ENCODE assay signal across 33 mouse cellular contexts in genomic region chrX:31775255-31775654, GRCm38 (mm10). TPM values are rescaled to one million over a fixed set of nuclear protein-coding genes. Genes with fewer than 3 reads are reported as not detected.
DNase-seq lines count a peak whose midpoint lies in the region; ATAC-seq and TF ChIP-seq lines count a peak whose summit lies in the region.
"Had no signal": no experiment of that assay in that cellular context is flagged by ENCODE, and none has a peak within 500 bp of the region (broad histone marks: within the 10 kb centered on the region; RNA-seq: fewer than 3 reads in every experiment).

No protein-coding gene starts in this region.

- no peak for TF ChIP-seq CTCF in hindbrain, postnatal 0 days (IDR thresholded peaks at IDR 0.05; ENCODE audit: low read depth)

- 0 out of 2 replicates have a peak, but pooled peaks have one; percentile 16 for ATAC-seq in heart, embryonic 13.5 days (ENCODE audit: extremely low read depth, insufficient number of reproducible peaks, low FRiP score, low TSS enrichment)
- peak; percentile 41 for ATAC-seq in hindbrain, embryonic 14.5 days (ENCODE audit: low FRiP score)
- no peak for ATAC-seq in hindbrain, postnatal 0 days
- peak; percentile 32; the same call in 1 of the 2 replicates for ATAC-seq in midbrain, embryonic 14.5 days (ENCODE audit: low FRiP score, low TSS enrichment)
- no peak for ATAC-seq in midbrain, embryonic 16.5 days
- ATAC-seq: activated CD4-positive, CD25-positive, alpha-beta regulatory T cell, adult 4 months; intestine, embryonic 15.5 days; midbrain, embryonic 15.5 days had no signal

- no peak overlapping the region for H3K4me3 ChIP-seq in heart, embryonic 13.5 days
- H3K4me3 ChIP-seq in hindbrain, embryonic 14.5 days (replicated peaks; ENCODE audit: low read length) = no peak overlapping the region
- no peak overlapping the region for H3K4me3 ChIP-seq in hindbrain, postnatal 0 days (ENCODE audit: low read length)
- no peak overlapping the region for H3K4me3 ChIP-seq in midbrain, embryonic 14.5 days (replicated peaks; ENCODE audit: low read depth, low read length)
- H3K4me3 ChIP-seq in midbrain, embryonic 16.5 days (ENCODE audit: low read depth, low read length) = no peak overlapping the region
- H3K4me3 ChIP-seq: embryonic facial prominence, embryonic 13.5 days; erythroblast, embryonic 14.5 days; forebrain, embryonic 12.5 days; intestine, embryonic 15.5 days; liver, embryonic 13.5 days; midbrain, embryonic 15.5 days had no signal

- no peaks in the 10 kb centered on the region for H3K36me3 ChIP-seq in heart, embryonic 13.5 days
- no peaks in the 10 kb centered on the region for H3K36me3 ChIP-seq in hindbrain, embryonic 14.5 days (replicated peaks; ENCODE audit: control insufficient read depth, insufficient read depth)
- H3K36me3 ChIP-seq in hindbrain, postnatal 0 days (ENCODE audit: insufficient read depth, low read length) = no peaks in the 10 kb centered on the region
- no peaks in the 10 kb centered on the region for H3K36me3 ChIP-seq in midbrain, embryonic 14.5 days (ENCODE audit: control insufficient read depth, insufficient read depth, low read length)
- H3K36me3 ChIP-seq in midbrain, embryonic 16.5 days (ENCODE audit: control insufficient read depth, insufficient read depth, low read length) = no peaks in the 10 kb centered on the region
- H3K36me3 ChIP-seq: embryonic facial prominence, embryonic 13.5 days; forebrain, embryonic 12.5 days; G1E; intestine, embryonic 15.5 days; liver, embryonic 13.5 days; midbrain, embryonic 15.5 days had no signal

- no peaks in the 10 kb centered on the region for H3K27me3 ChIP-seq in heart, embryonic 13.5 days (replicated peaks)
- no peaks in the 10 kb centered on the region for H3K27me3 ChIP-seq in hindbrain, embryonic 14.5 days (ENCODE audit: control insufficient read depth, insufficient read depth, low read length)
- no peaks in the 10 kb centered on the region for H3K27me3 ChIP-seq in hindbrain, postnatal 0 days (ENCODE audit: insufficient read depth, low read length)
- no peaks in the 10 kb centered on the region for H3K27me3 ChIP-seq in midbrain, embryonic 14.5 days (ENCODE audit: control insufficient read depth, insufficient read depth, low read length)
- no peaks in the 10 kb centered on the region for H3K27me3 ChIP-seq in midbrain, embryonic 16.5 days (ENCODE audit: control insufficient read depth, insufficient read depth, low read depth, low read length)
- H3K27me3 ChIP-seq: CH12.LX; embryonic facial prominence, embryonic 13.5 days; forebrain, embryonic 12.5 days; intestine, embryonic 15.5 days; liver, embryonic 13.5 days; midbrain, embryonic 15.5 days had no signal

- no peak overlapping the region for H3K27ac ChIP-seq in heart, embryonic 13.5 days (replicated peaks)
- no peak overlapping the region for H3K27ac ChIP-seq in hindbrain, embryonic 14.5 days
- no peak overlapping the region for H3K27ac ChIP-seq in hindbrain, postnatal 0 days
- no peak overlapping the region for H3K27ac ChIP-seq in midbrain, embryonic 14.5 days (replicated peaks; ENCODE audit: low read depth, low read length)
- H3K27ac ChIP-seq in midbrain, embryonic 16.5 days (ENCODE audit: low read length) = no peak overlapping the region
- H3K27ac ChIP-seq: embryonic facial prominence, embryonic 13.5 days; forebrain, embryonic 12.5 days; intestine, embryonic 15.5 days; liver, embryonic 13.5 days; midbrain, embryonic 15.5 days had no signal

- peaks cover 71% of the 10 kb centered on the region for H3K9me3 ChIP-seq in heart, embryonic 13.5 days
- H3K9me3 ChIP-seq in hindbrain, embryonic 14.5 days (ENCODE audit: control insufficient read depth, low read length) = peaks cover 63% of the 10 kb centered on the region
- peaks cover 53% of the 10 kb centered on the region for H3K9me3 ChIP-seq in hindbrain, postnatal 0 days (ENCODE audit: low read length)
- H3K9me3 ChIP-seq in midbrain, embryonic 14.5 days (ENCODE audit: control insufficient read depth, low read length) = peaks cover 60% of the 10 kb centered on the region
- peaks cover 43% of the 10 kb centered on the region for H3K9me3 ChIP-seq in midbrain, embryonic 16.5 days (replicated peaks; ENCODE audit: control insufficient read depth, low read length, poor library complexity, severe bottlenecking)

- no peak overlapping the region for H3K9ac ChIP-seq in heart, embryonic 13.5 days
- H3K9ac ChIP-seq in hindbrain, embryonic 14.5 days = no peak overlapping the region
- no peak overlapping the region for H3K9ac ChIP-seq in hindbrain, postnatal 0 days (replicated peaks; ENCODE audit: low read length)
- H3K9ac ChIP-seq in midbrain, embryonic 14.5 days (replicated peaks; ENCODE audit: low read length) = no peak overlapping the region
- no peak overlapping the region for H3K9ac ChIP-seq in midbrain, embryonic 16.5 days (ENCODE audit: low read depth, low read length)
- H3K9ac ChIP-seq: embryonic facial prominence, embryonic 13.5 days; forebrain, embryonic 12.5 days; intestine, embryonic 15.5 days; liver, embryonic 13.5 days; midbrain, embryonic 15.5 days had no signal

- no peak for DNase-seq in heart, adult 18-20 months
- no peak for DNase-seq in hindbrain, embryonic 14.5 days (ENCODE audit: low spot score)
- DNase-seq in hindbrain, postnatal 0 days (ENCODE audit: low spot score) = no peak
- no peak for DNase-seq in midbrain, embryonic 14.5 days
- DNase-seq in Muller cell, postnatal 12 days (ENCODE audit: inconsistent ontology term) = no peak
- DNase-seq: adrenal gland, postnatal 10 days; B cell, adult 2 months; cerebellum, adult 18-20 months; cerebellum, postnatal 14 days; heart, postnatal 4 days; kidney, postnatal 4 days; liver, embryonic 13.5 days; lung, adult 2 months; lung, postnatal 14 days; thymus, postnatal 25 days had no signal

- 70% methylated on average over 3 of the region's 3 CpGs for WGBS in heart, embryonic 13.5 days
- 95% methylated on average over 3 of the region's 3 CpGs for WGBS in hindbrain, embryonic 14.5 days
- 86% methylated on average over 3 of the region's 3 CpGs for WGBS in hindbrain, postnatal 0 days
- WGBS in midbrain, embryonic 14.5 days = 87% methylated on average over 3 of the region's 3 CpGs
- 92% methylated on average over 3 of the region's 3 CpGs for WGBS in midbrain, embryonic 16.5 days

- H3K4me2 ChIP-seq in heart, embryonic 13.5 days = no peak overlapping the region
- no peak overlapping the region for H3K4me2 ChIP-seq in hindbrain, embryonic 14.5 days (replicated peaks)
- no peak overlapping the region for H3K4me2 ChIP-seq in hindbrain, postnatal 0 days (ENCODE audit: low read depth, low read length)
- H3K4me2 ChIP-seq in midbrain, embryonic 14.5 days (ENCODE audit: low read length) = no peak overlapping the region
- H3K4me2 ChIP-seq in midbrain, embryonic 16.5 days (ENCODE audit: low read length) = no peak overlapping the region
- H3K4me2 ChIP-seq: embryonic facial prominence, embryonic 13.5 days; forebrain, embryonic 12.5 days; intestine, embryonic 15.5 days; liver, embryonic 13.5 days; midbrain, embryonic 15.5 days had no signal

- no peaks in the 10 kb centered on the region for H3K4me1 ChIP-seq in heart, embryonic 13.5 days
- H3K4me1 ChIP-seq in hindbrain, embryonic 14.5 days (replicated peaks; ENCODE audit: control insufficient read depth, insufficient read depth, low read length) = no peaks in the 10 kb centered on the region
- no peaks in the 10 kb centered on the region for H3K4me1 ChIP-seq in hindbrain, postnatal 0 days (ENCODE audit: insufficient read depth, low read length)
- H3K4me1 ChIP-seq in midbrain, embryonic 14.5 days (ENCODE audit: control insufficient read depth, insufficient read depth, low read length) = no peaks in the 10 kb centered on the region
- no peaks in the 10 kb centered on the region for H3K4me1 ChIP-seq in midbrain, embryonic 16.5 days (ENCODE audit: control insufficient read depth, insufficient read depth, low read length)
- H3K4me1 ChIP-seq: embryonic facial prominence, embryonic 13.5 days; forebrain, embryonic 12.5 days; intestine, embryonic 15.5 days; liver, embryonic 13.5 days; midbrain, embryonic 15.5 days had no signal

RNA-seq across cellular contexts. Expression of gene Btbd35f25, which starts 58.3 kb away (rescaled TPM):
- not detected in 2 replicates for polyA plus RNA-seq in heart, embryonic 13.5 days (2015; fragmentation: Nextera tagmentation; extraction: Ambion mirVana)
- total RNA-seq in heart, adult 18-20 months (2021) = not detected
- polyA plus RNA-seq in hindbrain, embryonic 14.5 days (2014; fragmentation: Nextera tagmentation; extraction: Ambion mirVana) = not detected in 2 replicates
- total RNA-seq in hindbrain, postnatal 0 days (2014; rRNA removed) = not detected in 2 replicates
- polyA plus RNA-seq in hindbrain, postnatal 0 days (2015; fragmentation: Nextera tagmentation; extraction: Ambion mirVana) = not detected in 2 replicates
- polyA plus RNA-seq in midbrain, embryonic 14.5 days (2014; fragmentation: Nextera tagmentation; extraction: Ambion mirVana) = not detected in 2 replicates
- polyA plus RNA-seq in midbrain, embryonic 16.5 days (2015; fragmentation: Nextera tagmentation; extraction: Ambion mirVana) = not detected in 2 replicates
- total RNA-seq: adrenal gland, postnatal 10 days; CH12.LX; G1E; gastrocnemius, adult 18-20 months; gastrocnemius, postnatal 4 days; heart, postnatal 4 days; left cerebral cortex, postnatal 14 days; megakaryocyte progenitor cell, adult 5-6 weeks had no signal
- polyA plus RNA-seq: activated CD4-positive, CD25-positive, alpha-beta regulatory T cell, adult 4 months; embryonic facial prominence, embryonic 13.5 days; erythroblast, embryonic 14.5 days; forebrain, embryonic 12.5 days; G1E; intestine, embryonic 15.5 days; kidney, embryonic 14.5 days; limb, embryonic 14.5 days; liver, embryonic 13.5 days; lung, adult 2 months; midbrain, embryonic 15.5 days; neural tube, embryonic 14.5 days; spleen, adult 2 months had no signal

Comparison
In these comparisons a context has a peak if more than half of its experiments do, and no peak if none do; other contexts are left out.
1. ATAC-seq: peak in heart, embryonic 13.5 days (single experiment), hindbrain, embryonic 14.5 days (single experiment) and midbrain, embryonic 14.5 days (single experiment); none in hindbrain, postnatal 0 days (single experiment) and midbrain, embryonic 16.5 days (single experiment).